Mouse (Mus musculus): ENCODE results near the gene Gab1.

DNA sequence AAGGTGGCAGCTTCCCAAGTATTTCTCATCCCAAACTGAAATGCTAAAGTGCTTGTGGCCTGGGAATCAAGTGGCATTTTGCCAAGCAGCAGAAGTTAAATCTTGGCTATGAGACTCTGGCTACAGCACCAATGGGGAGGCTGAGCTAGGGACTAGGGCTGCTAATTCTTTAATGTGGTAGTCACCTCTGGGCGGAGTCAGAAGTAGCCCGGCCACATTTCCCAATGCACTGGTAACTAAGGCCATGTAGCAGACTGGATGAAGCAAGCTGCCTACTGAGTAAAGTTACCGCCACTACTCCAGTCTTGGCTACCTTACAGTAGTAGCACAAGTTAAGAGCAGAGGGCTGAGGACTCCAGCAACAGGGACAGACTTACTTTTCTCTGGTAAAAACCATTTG lies 12.7 kb downstream of the Gab1 start:
- no peak for TF ChIP-seq CTCF (IDR thresholded peaks at IDR 0.05; ENCODE audit: low read depth, low read length)
- TF ChIP-seq POLR2A (IDR thresholded peaks at IDR 0.05; ENCODE audit: borderline replicate concordance, low read depth, low read length): no peak

Data from bone marrow macrophage, adult 2 months (primary cell).